Mouse (Mus musculus) MEL (cell line): ENCODE measurements around the gene Dnajc4. TPM values are rescaled to one million over a fixed set of nuclear protein-coding genes. Genes with fewer than 3 reads are reported as not detected.

Experiments
- DNase-seq: peaks from one replicate; pipeline ENCODE4 v3.0.0; 2011; ENCODE audit warnings: low read depth, low spot score
- H3K27ac ChIP-seq: 2 replicates; pipeline ENCODE4 v1.5.1; 2012; ENCODE audit warnings: low read depth, mild to moderate bottlenecking, control low read depth, low read length, moderate library complexity; ENCODE audit not compliant: control insufficient read depth
- H3K27me3 ChIP-seq, 2 experiments: fragments of 150-350 bp in 1 of 2; sonication (generic) in 1 of 2; 2 replicates each; pipeline ENCODE4 v1.6.1; 2012; ENCODE audit warnings: low read length in 2 of 2, mild to moderate bottlenecking in 2 of 2, improper control_type of control experiment in 1 of 2, moderate library complexity in 1 of 2; ENCODE audit not compliant: insufficient read depth in 2 of 2, control insufficient read depth in 1 of 2
- H3K36me3 ChIP-seq, 2 experiments: 2 replicates each; pipeline ENCODE4 v1.6.1; 2012 to 2014; ENCODE audit warnings: low read length in 2 of 2, improper control_type of control experiment in 1 of 2, inconsistent platforms in 1 of 2, mild to moderate bottlenecking in 1 of 2; ENCODE audit not compliant: insufficient read depth in 2 of 2, control insufficient read depth in 1 of 2
- H3K4me1 ChIP-seq, 2 experiments: fragments of 150-350 bp in 1 of 2; sonication (generic) in 1 of 2; 2 replicates each; pipeline ENCODE4 v1.6.1; 2012; ENCODE audit warnings: low read length in 2 of 2, improper control_type of control experiment in 1 of 2, mild to moderate bottlenecking in 1 of 2; ENCODE audit not compliant: insufficient read depth in 2 of 2, control insufficient read depth in 1 of 2
- H3K4me3 ChIP-seq, 2 experiments: fragments of 150-350 bp in 1 of 2; sonication (generic) in 1 of 2; 2 replicates each; pipeline ENCODE4 v1.5.1; 2012; ENCODE audit warnings: low read depth in 2 of 2, low read length in 2 of 2, mild to moderate bottlenecking in 2 of 2, moderate library complexity in 2 of 2, control low read depth in 1 of 2, improper control_type of control experiment in 1 of 2; ENCODE audit not compliant: control insufficient read depth in 1 of 2, insufficient read depth in 1 of 2
- H3K79me2 ChIP-seq: 2 replicates; pipeline ENCODE4 v1.6.1; 2012; ENCODE audit warnings: mild to moderate bottlenecking, low read length, moderate library complexity; ENCODE audit not compliant: control insufficient read depth, poor library complexity, insufficient read depth
- H3K9ac ChIP-seq: 2 replicates; pipeline ENCODE4 v1.6.1; 2012; ENCODE audit warnings: low read depth, mild to moderate bottlenecking, control low read depth, low read length, moderate library complexity; ENCODE audit not compliant: control insufficient read depth, poor library complexity, severe bottlenecking
- H3K9me3 ChIP-seq: fragments of 150-350 bp; sonication (generic); replicated peaks from 2 replicates; pipeline ENCODE4 v1.6.1; 2012; ENCODE audit warnings: mild to moderate bottlenecking, low read length, improper control_type of control experiment, moderate library complexity; ENCODE audit not compliant: insufficient read depth
- CHD1 ChIP-seq: IDR thresholded peaks from 2 replicates; pipeline ENCODE4 v1.6.1; 2012; ENCODE audit warnings: low read depth, mild to moderate bottlenecking, inconsistent platforms, low read length, improper control_type of control experiment
- CHD2 ChIP-seq: IDR thresholded peaks from 2 replicates; pipeline ENCODE4 v1.6.1; 2011; ENCODE audit warnings: low read length, improper control_type of control experiment
- E2F4 ChIP-seq: IDR thresholded peaks from 2 replicates; pipeline ENCODE4 v1.6.1; 2011; ENCODE audit warnings: low read depth, low read length, improper control_type of control experiment, borderline replicate concordance
- ELF1 ChIP-seq: IDR thresholded peaks from 2 replicates; pipeline ENCODE4 v1.6.1; 2014; ENCODE audit warnings: low read depth, mild to moderate bottlenecking, inconsistent platforms, low read length, improper control_type of control experiment, moderate library complexity
- EP300 ChIP-seq, 2 experiments: IDR thresholded peaks; 2 replicates each; pipeline ENCODE4 v1.6.1; 2011; ENCODE audit warnings: improper control_type of control experiment in 2 of 2, low read length in 2 of 2, low read depth in 1 of 2, mild to moderate bottlenecking in 1 of 2
- HCFC1 ChIP-seq: IDR thresholded peaks from 2 replicates; pipeline ENCODE4 v1.6.1; 2012; ENCODE audit warnings: low read depth, mild to moderate bottlenecking, inconsistent platforms, low read length, improper control_type of control experiment, moderate library complexity
- JUND ChIP-seq: IDR thresholded peaks from 2 replicates; pipeline ENCODE4 v1.6.1; 2011; ENCODE audit warnings: low read depth, mild to moderate bottlenecking, improper control_type of control experiment, low read length
- MAFK ChIP-seq: IDR thresholded peaks from 2 replicates; pipeline ENCODE4 v1.6.1; 2011; ENCODE audit warnings: low read depth, mild to moderate bottlenecking, low read length, improper control_type of control experiment, borderline replicate concordance
- MAX ChIP-seq: IDR thresholded peaks from 2 replicates; pipeline ENCODE4 v1.6.1; 2011; ENCODE audit warnings: low read length, improper control_type of control experiment
- MAZ ChIP-seq: IDR thresholded peaks from 2 replicates; pipeline ENCODE4 v1.6.1; 2012; ENCODE audit warnings: low read depth, mild to moderate bottlenecking, inconsistent platforms, low read length, improper control_type of control experiment
- MXI1 ChIP-seq: IDR thresholded peaks from 2 replicates; pipeline ENCODE4 v1.6.1; 2011; ENCODE audit warnings: mild to moderate bottlenecking, low read depth, low read length, improper control_type of control experiment
- NELFE ChIP-seq: IDR thresholded peaks from 2 replicates; pipeline ENCODE4 v1.6.1; 2011; ENCODE audit warnings: low read depth, low read length, improper control_type of control experiment
- NRF1 ChIP-seq: IDR thresholded peaks from 2 replicates; pipeline ENCODE4 v1.6.1; 2014; ENCODE audit warnings: low read depth, mild to moderate bottlenecking, inconsistent platforms, low read length, improper control_type of control experiment, moderate library complexity; ENCODE audit not compliant: poor library complexity, insufficient read depth, severe bottlenecking
- POLR2AphosphoS2 ChIP-seq: IDR thresholded peaks from 2 replicates; pipeline ENCODE4 v1.6.1; 2011; ENCODE audit warnings: low read length, improper control_type of control experiment
- RAD21 ChIP-seq: IDR thresholded peaks from 2 replicates; pipeline ENCODE4 v1.6.1; 2011; ENCODE audit warnings: mild to moderate bottlenecking, low read depth, low read length, improper control_type of control experiment
- RCOR1 ChIP-seq: IDR thresholded peaks from 2 replicates; pipeline ENCODE4 v1.6.1; 2012; ENCODE audit warnings: low read depth, mild to moderate bottlenecking, inconsistent platforms, low read length, improper control_type of control experiment
- TAL1 ChIP-seq: IDR thresholded peaks from 2 replicates; pipeline ENCODE4 v1.6.1; 2012; ENCODE audit warnings: mild to moderate bottlenecking, inconsistent platforms, low read length, moderate library complexity, mixed read lengths
- UBTF ChIP-seq: IDR thresholded peaks from 2 replicates; pipeline ENCODE4 v1.6.1; 2012; ENCODE audit warnings: low read depth, mild to moderate bottlenecking, inconsistent platforms, low read length, improper control_type of control experiment, moderate library complexity, borderline replicate concordance; ENCODE audit not compliant: insufficient read depth
- USF2 ChIP-seq, 2 experiments: IDR thresholded peaks; 2 replicates each; pipeline ENCODE4 v1.6.1; 2011 to 2012; ENCODE audit warnings: improper control_type of control experiment in 2 of 2, low read length in 2 of 2, borderline replicate concordance in 1 of 2, inconsistent platforms in 1 of 2, low read depth in 1 of 2, mild to moderate bottlenecking in 1 of 2; ENCODE audit not compliant: insufficient read depth in 1 of 2
- ZC3H11A ChIP-seq: IDR thresholded peaks from 2 replicates; pipeline ENCODE4 v1.6.1; 2012; ENCODE audit warnings: low read depth, mild to moderate bottlenecking, inconsistent platforms, low read length, improper control_type of control experiment
- ZKSCAN1 ChIP-seq: IDR thresholded peaks from 2 replicates; pipeline ENCODE4 v1.6.1; 2012; ENCODE audit warnings: low read depth, mild to moderate bottlenecking, inconsistent platforms, low read length, improper control_type of control experiment, moderate library complexity
- polyA plus RNA-seq, 2 experiments: library from polyadenylated mRNA; stranded (reverse) in 1 of 2; unstranded in 1 of 2; fragments of >175 nt in 1 of 2; fragments of >200 nt in 1 of 2; gene quantifications; 2 replicates each; pipeline versions ENCODE4 v1.2.1 to v1.2.4; 2012; ENCODE audit warnings: low replicate concordance in 2 of 2, low read depth in 1 of 2; ENCODE audit not compliant: insufficient read length in 2 of 2, insufficient read depth in 1 of 2, missing spikeins in 1 of 2
- total RNA-seq: library from RNA; depleted of rRNA; stranded (reverse); fragments of 300-350 nt; gene quantifications from 2 replicates; pipeline ENCODE4 v1.2.3, GENCODE M21; 2012

The Dnajc4 gene
- total and polyA plus RNA-seq, 3 experiments, result 4.2 to 12.9 TPM; not detected in 1

DNA sequence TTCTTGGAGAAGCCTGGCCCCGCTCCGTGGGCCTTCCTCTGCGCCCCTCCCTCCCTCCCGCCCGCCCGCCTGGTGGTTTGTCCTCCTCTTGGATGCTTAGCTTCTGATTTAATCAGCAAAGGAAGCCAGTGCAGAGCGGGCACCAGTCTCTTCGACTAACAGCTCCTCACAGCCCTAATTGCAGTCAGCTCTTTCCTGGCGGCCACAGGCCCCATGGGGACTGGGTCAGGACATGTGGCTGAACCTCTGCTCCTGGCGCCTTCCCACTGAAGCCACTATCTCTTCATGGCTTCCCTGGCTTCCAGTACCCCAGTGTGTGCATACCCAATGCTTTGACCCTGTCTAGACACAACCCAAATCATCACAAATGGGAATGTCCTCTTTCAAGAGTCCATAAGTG lies 35.9 kb downstream of the Dnajc4 start:
- no peaks in the 10 kb centered on the region for H3K27me3 ChIP-seq
- H3K4me1 ChIP-seq, result 0 out of 4 replicates have a peak, but pooled peaks cover 0 to 3% of the 10 kb centered on the region in 2 experiments
- H3K36me3 ChIP-seq, result peaks cover 2 to 3% of the 10 kb centered on the region in 2 experiments; a peak in 2 of 4 replicates
- no peak for DNase-seq
- TF ChIP-seq UBTF (no peak), ZC3H11A (no peak), USF2 (IDR thresholded peaks at IDR 0.05; ENCODE audit: borderline replicate concordance in 1 of 2, insufficient read depth in 1 of 2, low read depth in 1 of 2, low read length in 2 of 2) (no peak), RCOR1 (no peak)
- no peak overlapping the region for H3K9ac ChIP-seq
- no peaks in the 10 kb centered on the region for H3K9me3 ChIP-seq
- no peak overlapping the region for H3K27ac ChIP-seq
- H3K4me3 ChIP-seq, result no peak overlapping the region
- H3K79me2 ChIP-seq, result peaks cover 1% of the 10 kb centered on the region; the same call in 1 of the 2 replicates

DNA sequence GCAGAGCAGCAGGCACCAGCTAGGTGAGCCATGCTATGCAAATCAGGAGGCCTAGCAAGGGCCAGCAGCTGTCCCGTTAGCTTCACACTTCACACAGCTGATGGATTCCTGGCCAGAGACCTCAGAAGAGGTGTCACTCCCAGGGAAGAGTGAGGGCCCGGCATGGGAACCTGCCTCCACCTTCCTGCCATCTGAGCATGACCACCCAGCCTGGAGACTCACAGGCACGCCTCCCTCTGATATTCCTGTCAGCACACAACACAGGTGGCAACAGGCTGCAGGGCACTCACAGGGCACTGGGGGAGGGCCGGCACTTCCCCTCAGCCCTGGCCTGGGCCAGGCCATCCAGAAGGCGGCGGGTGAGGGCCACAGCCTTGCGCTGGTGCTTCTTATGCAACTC lies 36.9 kb downstream of the Dnajc4 start:
- no peak for DNase-seq
- Histone ChIP-seq H3K27ac (no peak overlapping the region), H3K79me2 (peaks cover 1% of the 10 kb centered on the region; the same call in 1 of the 2 replicates), H3K27me3 (no peaks in the 10 kb centered on the region), H3K9ac (no peak overlapping the region), H3K36me3 (peaks cover 2 to 3% of the 10 kb centered on the region in 2 experiments; a peak in 2 of 4 replicates), H3K9me3 (no peaks in the 10 kb centered on the region), H3K4me3 (no peak overlapping the region), H3K4me1 (0 out of 4 replicates have a peak, but pooled peaks cover 0 to 3% of the 10 kb centered on the region in 2 experiments)
- TF ChIP-seq ZKSCAN1, result no peak
- no peak for TF ChIP-seq NRF1
- TF ChIP-seq MAFK, result no peak
- no peak for TF ChIP-seq TAL1
- no peak for TF ChIP-seq NELFE
- no peak for TF ChIP-seq MXI1
- no peak for TF ChIP-seq ELF1
- no peak for TF ChIP-seq CHD2
- no peak for TF ChIP-seq CHD1
- no peak for TF ChIP-seq HCFC1
- no peak for TF ChIP-seq POLR2AphosphoS2
- TF ChIP-seq MAX, result no peak
- TF ChIP-seq RAD21, result no peak
- no peak for TF ChIP-seq USF2 (IDR thresholded peaks at IDR 0.05; ENCODE audit: borderline replicate concordance in 1 of 2, insufficient read depth in 1 of 2, low read depth in 1 of 2, low read length in 2 of 2)
- no peak for TF ChIP-seq MAZ
- no peak for TF ChIP-seq EP300 (IDR thresholded peaks at IDR 0.05; ENCODE audit: low read depth in 1 of 2, low read length in 2 of 2)
- TF ChIP-seq JUND, result no peak
- TF ChIP-seq UBTF, result no peak
- TF ChIP-seq E2F4, result no peak
